Mouse (Mus musculus): ENCODE results near the gene Iqcj. TPM values are rescaled to one million over a fixed set of nuclear protein-coding genes. Genes with fewer than 3 reads are reported as not detected.

Gene Iqcj
- not detected for total RNA-seq (2021)

GRCm38 (mm10) chr3:67892026-67892705 lies at the start of gene Iqcj, which contains the start of gene Iqschfp:
Iqcj (plus strand) TSS chr3:67892220.
Iqschfp (plus strand) TSS chr3:67892232.
- intact Hi-C loops (cut with DNase I) = no loop called here
- no peak for DNase-seq (ENCODE audit: low spot score)

GRCm38 (mm10) chr3:67852397-67852796 lies 39.6 kb upstream of the Iqcj start:
- no peak for DNase-seq (ENCODE audit: low spot score)
- intact Hi-C loops (cut with DNase I) = no loop called here

- intact Hi-C loops (cut with DNase I) = no loop called here
- DNase-seq (ENCODE audit: low spot score) = no peak
These were observed 30.5 kb upstream of the Iqcj start for GRCm38 (mm10) chr3:67861524-67861923.

- intact Hi-C loops (cut with DNase I) = no loop called here
- DNase-seq (ENCODE audit: low spot score) = no peak
These were observed 24.5 kb upstream of the Iqcj start for GRCm38 (mm10) chr3:67867420-67868065.

GRCm38 (mm10) chr3:67869424-67869823 lies 22.6 kb upstream of the Iqcj start:
- intact Hi-C loops (cut with DNase I) = no loop called here
- no peak for DNase-seq (ENCODE audit: low spot score)

GRCm38 (mm10) chr3:67877253-67877652 lies 14.8 kb upstream of the Iqcj start:
- DNase-seq (ENCODE audit: low spot score) = no peak
- intact Hi-C loops (cut with DNase I) = no loop called here

- intact Hi-C loops (cut with DNase I) = no loop called here
- no peak for DNase-seq (ENCODE audit: low spot score)
These were observed 7.7 kb upstream of the Iqcj start for GRCm38 (mm10) chr3:67884335-67884734.

- intact Hi-C loops (cut with DNase I) = no loop called here
- no peak for DNase-seq (ENCODE audit: low spot score)
These were observed 5.8 kb upstream of the Iqcj start for GRCm38 (mm10) chr3:67886176-67886575.

- intact Hi-C loops (cut with DNase I) = no loop called here
- no peak for DNase-seq (ENCODE audit: low spot score)
These were observed 4.8 kb upstream of the Iqcj start for GRCm38 (mm10) chr3:67887251-67887650.

- DNase-seq (ENCODE audit: low spot score) = no peak
- intact Hi-C loops (cut with DNase I) = no loop called here
These were observed 748 bp downstream of the Iqcj start for GRCm38 (mm10) chr3:67892768-67893167.

GRCm38 (mm10) chr3:67902517-67902916 lies 10.5 kb downstream of the Iqcj start:
- no peak for DNase-seq (ENCODE audit: low spot score)
- intact Hi-C loops (cut with DNase I) = no loop called here

GRCm38 (mm10) chr3:67908586-67908985 lies 16.6 kb downstream of the Iqcj start:
- no peak for DNase-seq (ENCODE audit: low spot score)
- intact Hi-C loops (cut with DNase I) = no loop called here

- intact Hi-C loops (cut with DNase I) = no loop called here
- DNase-seq (ENCODE audit: low spot score) = no peak
These were observed 26.1 kb downstream of the Iqcj start for GRCm38 (mm10) chr3:67918098-67918497.

GRCm38 (mm10) chr3:67918634-67919259 lies 26.7 kb downstream of the Iqcj start:
- no peak for DNase-seq (ENCODE audit: low spot score)
- intact Hi-C loops (cut with DNase I) = no loop called here

- no peak for DNase-seq (ENCODE audit: low spot score)
- intact Hi-C loops (cut with DNase I) = no loop called here
These were observed 31.1 kb downstream of the Iqcj start for GRCm38 (mm10) chr3:67923095-67923494.

GRCm38 (mm10) chr3:67925453-67925852 lies 33.4 kb downstream of the Iqcj start:
- DNase-seq (ENCODE audit: low spot score) = no peak
- intact Hi-C loops (cut with DNase I) = no loop called here

GRCm38 (mm10) chr3:67930424-67931133 lies 38.6 kb downstream of the Iqcj start:
- intact Hi-C loops (cut with DNase I) = no loop called here
- DNase-seq (ENCODE audit: low spot score) = no peak

- intact Hi-C loops (cut with DNase I) = no loop called here
- DNase-seq (ENCODE audit: low spot score) = no peak
These were observed 39.2 kb downstream of the Iqcj start for GRCm38 (mm10) chr3:67931181-67931580.

GRCm38 (mm10) chr3:67931914-67932313 lies 39.9 kb downstream of the Iqcj start:
- DNase-seq (ENCODE audit: low spot score) = no peak
- intact Hi-C loops (cut with DNase I) = no loop called here

GRCm38 (mm10) chr3:67935829-67936228 lies 43.8 kb downstream of the Iqcj start:
- intact Hi-C loops (cut with DNase I) = no loop called here

GRCm38 (mm10) chr3:67947000-67947399 lies 55.0 kb downstream of the Iqcj start:
- DNase-seq (ENCODE audit: low spot score) = no peak
- intact Hi-C loops (cut with DNase I) = no loop called here

More at GRCm38 (mm10) chr3:67935829-67936228, 43.8 kb downstream of the Iqcj start:
- no peak for DNase-seq (ENCODE audit: low spot score)

Data from heart, postnatal 25 days (tissue).